Mouse (Mus musculus): Measurements from ENCODE around the gene Mpo.
A peak's percentile ranks its signal among the peaks of the same experiment; 100 is the strongest.

Mpo gene

DNA sequence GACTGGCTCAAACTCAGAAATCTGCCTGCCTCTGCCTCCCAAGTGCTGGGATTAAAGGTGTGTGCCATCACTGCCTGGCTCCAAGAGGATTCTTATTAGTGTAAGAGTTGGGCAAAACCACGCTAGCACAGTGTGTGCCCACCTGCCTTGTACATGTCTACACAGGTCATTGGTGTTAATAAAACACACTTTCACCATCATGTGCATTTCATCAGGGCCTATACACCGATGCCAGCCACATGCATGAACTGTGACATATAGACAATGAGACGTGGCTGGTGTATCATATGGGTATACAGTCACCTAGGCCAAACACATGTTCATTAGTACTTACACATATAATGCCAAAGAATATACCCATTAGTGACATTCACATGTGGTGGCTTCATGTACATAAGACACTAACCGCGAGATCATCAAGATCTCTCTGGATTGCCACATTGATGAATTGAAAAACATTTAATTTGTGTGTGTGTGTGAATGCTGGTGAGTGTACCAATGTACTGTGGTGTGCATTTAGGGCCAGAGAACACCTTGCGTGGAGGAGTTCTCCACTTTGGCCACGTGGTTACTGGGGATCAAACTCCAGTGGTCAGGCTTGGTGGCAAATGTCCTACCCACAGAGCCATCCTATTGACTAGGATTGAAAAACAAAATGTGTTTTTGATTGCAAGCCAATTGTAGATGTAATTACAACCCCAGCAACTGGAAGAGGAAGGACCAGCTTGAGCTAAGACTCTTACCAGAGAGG, 35.0 kb upstream of the Mpo start:
- no peak for DNase-seq (ENCODE audit: low spot score)

DNA sequence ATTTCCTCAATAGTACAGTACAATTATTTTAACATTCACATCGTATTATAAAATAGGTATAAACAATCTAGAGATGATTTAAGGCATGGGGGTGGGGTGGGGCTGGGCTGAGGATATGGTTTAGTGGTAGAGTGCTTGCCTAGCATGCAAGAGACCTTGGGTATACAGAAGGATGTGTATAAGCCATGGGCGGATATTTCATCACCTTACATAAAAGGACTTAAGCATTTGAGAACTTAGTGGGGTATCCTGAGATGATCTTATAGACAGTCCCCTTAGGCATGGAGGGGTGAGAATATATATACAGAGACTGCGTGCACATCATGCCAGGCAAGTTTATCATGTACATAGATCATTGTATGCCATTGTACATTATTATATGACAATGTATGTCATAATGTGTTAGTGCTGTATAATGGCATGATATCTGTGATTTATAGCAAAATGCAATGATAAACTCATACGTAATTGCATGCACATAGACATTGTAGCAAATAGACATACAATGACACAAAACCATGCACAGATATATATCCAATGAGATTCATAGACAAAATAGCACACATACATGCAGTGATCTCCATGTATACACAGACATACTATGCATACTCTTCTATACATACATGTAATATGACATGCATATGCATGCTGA, 34.3 kb upstream of the Mpo start:
- DNase-seq (ENCODE audit: low spot score), result no peak

DNA sequence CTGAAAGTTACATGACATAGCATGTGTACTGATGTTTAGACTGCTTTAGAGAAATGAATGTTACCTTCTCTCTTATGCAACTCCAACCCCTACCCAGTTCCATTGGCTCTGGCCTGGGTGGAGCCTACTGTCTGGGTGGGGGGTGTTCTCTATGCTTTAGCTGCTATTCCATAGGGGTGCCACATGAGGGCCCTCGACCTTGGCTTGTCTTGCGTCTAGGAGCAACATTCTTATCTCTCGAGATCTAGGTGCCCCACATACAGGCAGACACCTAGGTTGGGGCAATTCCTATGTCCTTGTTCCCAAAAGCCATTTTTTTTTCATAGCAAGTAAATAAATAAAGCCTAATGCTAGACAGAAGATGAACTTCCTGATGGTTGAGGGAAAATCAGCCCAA, 33.8 kb upstream of the Mpo start:
- peak; percentile 53 for DNase-seq (ENCODE audit: low spot score)

GRCm38 (mm10) chr11:87760301-87761081, 32.9 kb upstream of the Mpo start, which contains the start of gene Tspoap1:
Gene Tspoap1 (plus strand): TSS chr11:87760541.
- peak; percentile 58 for DNase-seq (ENCODE audit: low spot score)

DNA sequence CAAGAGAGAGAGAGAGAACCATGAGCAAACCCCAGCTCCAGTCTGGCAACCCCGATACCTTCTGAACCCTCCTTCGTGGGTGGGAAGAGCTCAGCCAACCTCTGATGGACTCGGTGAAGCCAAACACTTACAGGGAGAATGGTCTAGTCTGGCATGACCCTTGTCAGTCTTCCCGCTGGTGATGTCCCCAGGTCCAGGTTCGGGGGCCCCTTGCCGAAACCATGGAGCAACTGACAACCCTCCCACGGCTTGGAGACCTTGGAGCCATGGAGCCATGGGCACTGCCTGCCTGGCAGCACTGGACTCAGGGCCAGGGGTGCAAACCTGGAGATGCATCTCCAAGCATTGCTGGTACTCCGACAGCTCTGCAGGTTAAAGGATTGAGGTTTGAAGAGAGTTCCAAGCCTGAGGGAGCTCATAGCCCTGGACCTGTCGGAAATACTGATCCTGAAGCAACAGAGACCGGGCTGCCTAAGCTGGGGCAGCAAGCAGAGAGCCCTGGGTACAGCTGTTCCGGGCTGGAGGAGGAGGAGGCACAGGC, 32.1 kb upstream of the Mpo start:
- no peak for DNase-seq (ENCODE audit: low spot score)

GRCm38 (mm10) chr11:87761806-87762701, 31.3 kb upstream of the Mpo start:
- DNase-seq (ENCODE audit: low spot score), result no peak

GRCm38 (mm10) chr11:87762702-87763385, 30.5 kb upstream of the Mpo start:
- no peak for DNase-seq (ENCODE audit: low spot score)

- DNase-seq (ENCODE audit: low spot score), result peak; percentile 60
These were observed 29.8 kb upstream of the Mpo start for GRCm38 (mm10) chr11:87763511-87763987.

GRCm38 (mm10) chr11:87763988-87764876, 29.1 kb upstream of the Mpo start:
- peak; percentile 75 for DNase-seq (ENCODE audit: low spot score)

DNA sequence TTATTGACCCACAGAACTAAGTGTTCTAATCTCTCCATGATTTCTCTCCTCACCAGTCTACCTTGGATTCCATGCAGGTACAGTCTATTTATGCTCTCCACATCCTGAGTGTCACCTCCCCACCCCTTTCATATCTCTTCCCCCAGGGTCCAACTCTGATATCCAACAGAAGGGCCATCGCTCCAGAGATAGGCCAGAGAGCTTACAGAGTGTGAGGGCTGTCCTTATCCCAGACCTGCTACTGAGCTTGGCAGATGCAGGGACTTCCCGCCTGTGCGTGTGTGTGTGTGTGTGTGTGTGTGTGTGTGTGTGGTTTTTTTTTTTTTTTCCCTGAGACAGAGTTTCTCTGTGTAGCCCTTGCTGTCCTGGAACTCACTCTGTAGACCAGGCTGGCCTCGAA, 24.6 kb upstream of the Mpo start:
- no peak for DNase-seq (ENCODE audit: low spot score)

DNA sequence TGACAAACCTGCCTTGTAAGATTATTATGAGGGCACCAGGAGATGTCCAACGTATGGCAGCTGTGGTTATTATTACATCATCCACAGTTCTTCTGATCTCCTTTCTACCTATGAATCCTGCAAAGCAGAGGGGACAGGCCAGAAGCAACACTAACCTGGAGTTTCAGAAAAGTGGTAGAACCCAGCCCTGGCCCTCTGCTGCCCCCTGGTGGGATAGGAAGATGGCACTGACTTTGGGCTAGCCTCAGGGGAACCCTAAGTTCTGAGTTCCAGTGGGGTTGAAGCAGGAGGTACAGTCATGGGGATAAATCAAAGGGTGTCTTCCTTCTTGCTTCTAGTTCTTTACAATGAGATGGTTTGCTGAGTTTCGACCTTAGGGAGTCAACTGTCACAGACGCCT, 22.4 kb upstream of the Mpo start:
- peak; percentile 80 for DNase-seq (ENCODE audit: low spot score)

DNA sequence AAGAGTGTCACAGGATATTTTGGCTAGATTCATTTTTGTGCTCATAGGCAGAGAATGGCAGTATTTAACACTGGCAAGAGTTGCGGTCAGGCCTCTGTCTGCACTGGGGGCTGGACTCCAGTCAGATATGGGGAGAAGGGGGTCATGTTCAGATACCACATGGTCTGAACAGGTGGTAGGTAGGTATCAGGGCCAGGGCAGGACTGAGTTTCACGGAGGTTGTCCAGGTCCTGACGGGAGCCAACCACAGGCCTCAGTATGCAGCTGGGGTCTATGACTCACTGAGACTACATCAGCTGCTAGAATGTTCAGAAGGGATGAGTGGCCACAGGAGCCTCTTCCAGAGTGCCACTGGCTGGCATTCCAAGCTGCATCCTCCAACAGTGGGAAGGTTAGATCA, 21.0 kb upstream of the Mpo start:
- no peak for DNase-seq (ENCODE audit: low spot score)

DNA sequence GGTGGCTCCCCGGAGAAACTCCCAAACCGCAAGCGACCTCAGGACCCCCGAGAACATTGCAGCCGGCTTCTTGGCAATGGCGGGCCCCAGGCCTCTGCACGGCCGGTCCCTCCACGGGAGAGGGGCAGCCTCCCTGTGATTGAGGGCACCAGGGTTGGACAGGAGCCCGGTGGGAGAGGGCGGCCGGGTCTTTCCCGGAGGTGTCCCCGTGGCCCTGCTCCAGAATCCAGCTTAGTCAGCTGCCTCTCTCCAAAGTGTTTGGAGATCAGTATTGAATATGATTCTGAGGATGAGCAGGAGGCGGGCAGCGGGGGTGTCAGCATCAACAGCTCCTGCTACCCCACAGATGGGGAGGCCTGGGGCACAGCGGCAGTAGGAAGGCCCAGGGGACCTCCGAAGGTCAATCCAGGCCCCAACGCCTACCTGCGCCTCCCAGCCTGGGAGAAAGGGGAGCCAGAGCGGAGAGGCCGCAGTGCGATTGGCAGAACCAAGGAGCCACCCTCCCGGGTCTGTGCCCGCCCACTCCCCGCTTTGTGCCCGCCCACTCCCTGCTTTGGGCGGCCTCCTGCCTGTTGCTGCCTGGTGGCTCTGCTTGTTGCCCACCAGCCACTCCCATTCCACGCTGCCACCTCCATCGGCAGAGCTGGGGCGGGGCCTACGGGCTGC, 15.1 kb upstream of the Mpo start:
- peak; percentile 81 for DNase-seq (ENCODE audit: low spot score)

DNA sequence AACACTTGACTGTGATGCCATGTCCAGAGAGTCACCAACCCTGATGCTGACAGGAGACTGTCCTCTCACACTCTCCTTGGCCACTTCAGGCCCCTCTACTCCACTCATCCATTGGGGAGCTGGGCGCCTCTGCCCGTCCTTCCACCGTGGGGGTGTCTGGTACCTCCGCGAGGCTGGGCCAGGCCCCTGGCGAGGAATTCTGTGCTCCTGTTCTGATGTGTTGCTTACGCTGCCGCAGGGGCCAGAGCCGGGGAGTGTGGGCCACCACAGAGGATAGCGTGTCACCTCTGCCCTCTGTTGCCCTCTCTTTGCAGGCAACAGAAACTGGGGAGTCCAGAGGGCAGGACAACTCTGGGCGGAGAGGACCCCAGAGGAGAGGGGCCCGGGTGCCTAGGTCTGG, 14.5 kb upstream of the Mpo start:
- DNase-seq (ENCODE audit: low spot score), result no peak

GRCm38 (mm10) chr11:87779392-87779791, 14.0 kb upstream of the Mpo start:
- no peak for DNase-seq (ENCODE audit: low spot score)

- DNase-seq (ENCODE audit: low spot score), result no peak
These were observed 13.3 kb upstream of the Mpo start for GRCm38 (mm10) chr11:87780130-87780529.

DNA sequence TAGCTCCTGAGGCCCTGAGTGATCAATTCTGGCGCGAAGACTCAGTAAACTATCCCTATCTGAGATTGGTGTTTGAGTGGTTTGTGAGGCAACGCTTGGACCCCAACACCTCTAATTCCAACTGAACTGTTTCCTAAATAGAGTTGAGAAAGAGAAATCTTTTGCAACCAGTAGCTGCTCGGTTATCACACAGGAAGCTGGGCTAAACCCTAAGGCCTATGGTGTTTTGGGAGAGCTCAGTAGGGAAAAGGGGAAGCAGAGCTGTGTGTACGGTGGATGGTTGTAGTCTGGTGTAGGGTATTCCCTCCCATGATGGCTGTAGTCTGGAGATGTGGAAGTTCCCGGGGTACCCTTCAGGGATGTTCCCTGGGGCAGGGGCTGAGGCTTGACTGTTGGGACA, 3.3 kb upstream of the Mpo start:
- DNase-seq (ENCODE audit: low spot score), result no peak

GRCm38 (mm10) chr11:87801711-87802275, 8.4 kb downstream of the Mpo start:
- no peak for DNase-seq (ENCODE audit: low spot score)

DNA sequence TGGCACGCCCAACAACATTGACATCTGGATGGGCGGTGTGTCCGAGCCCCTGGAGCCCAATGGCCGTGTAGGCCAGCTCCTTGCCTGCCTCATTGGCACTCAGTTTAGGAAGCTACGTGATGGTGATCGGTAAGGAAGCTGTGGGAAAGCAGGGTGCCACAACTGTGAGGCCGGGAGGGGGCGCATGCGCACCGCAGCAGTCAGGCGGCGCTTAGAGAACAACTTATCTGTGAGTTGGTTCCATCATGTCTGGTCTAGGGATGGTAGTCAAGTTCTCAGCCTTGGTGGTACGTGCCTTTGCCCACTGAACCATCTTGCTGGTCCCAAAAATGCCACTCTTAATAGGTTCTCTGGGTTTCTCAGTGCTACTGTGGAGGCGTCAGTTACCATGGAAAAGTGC, 9.2 kb downstream of the Mpo start:
- DNase-seq (ENCODE audit: low spot score), result no peak
